Mouse (Mus musculus): Measurements from ENCODE around the gene Kif23. TPM values are rescaled to one million over a fixed set of nuclear protein-coding genes. Genes with fewer than 3 reads are reported as not detected.

Kif23 gene
- polyA plus RNA-seq, 1 experiment from 2014 or later, result 16.2 TPM

GRCm38 (mm10) chr9:61877373-61878112, 69.0 kb downstream of the Kif23 start:
- no peak overlapping the region for H3K4me3 ChIP-seq (ENCODE audit: low read depth, low read length)
- H3K27me3 ChIP-seq (replicated peaks; ENCODE audit: control insufficient read depth, insufficient read depth, low read length), result no peaks in the 10 kb centered on the region; the same call in 1 of the 2 replicates
- no peak overlapping the region for H3K9ac ChIP-seq (ENCODE audit: low read depth, low read length)
- 0 out of 2 replicates have a peak, but pooled peaks cover 3% of the 10 kb centered on the region for H3K4me1 ChIP-seq (replicated peaks; ENCODE audit: control insufficient read depth, insufficient read depth, low read length)
- H3K4me2 ChIP-seq (replicated peaks; ENCODE audit: low read depth), result no peak overlapping the region
- peak; percentile 24; the same call in 1 of the 2 replicates for TF ChIP-seq CTCF (IDR thresholded peaks at IDR 0.05; ENCODE audit: low read depth)
- ATAC-seq, result no peak
- no peaks in the 10 kb centered on the region for H3K36me3 ChIP-seq (ENCODE audit: control insufficient read depth, insufficient read depth)
- 44% methylated on average over 22 of the region's 22 CpGs for WGBS
- no peak overlapping the region for H3K27ac ChIP-seq (ENCODE audit: low read depth, low read length)
- H3K9me3 ChIP-seq (ENCODE audit: control insufficient read depth), result no peaks in the 10 kb centered on the region

- TF ChIP-seq CTCF (IDR thresholded peaks at IDR 0.05; ENCODE audit: low read depth), result no peak
- H3K4me2 ChIP-seq (replicated peaks; ENCODE audit: low read depth), result no peak overlapping the region
- H3K36me3 ChIP-seq (ENCODE audit: control insufficient read depth, insufficient read depth), result no peaks in the 10 kb centered on the region
- 27% methylated on average over 8 of the region's 8 CpGs for WGBS
- no peak overlapping the region for H3K4me3 ChIP-seq (ENCODE audit: low read depth, low read length)
- no peak for ATAC-seq
- no peaks in the 10 kb centered on the region; the same call in 1 of the 2 replicates for H3K27me3 ChIP-seq (replicated peaks; ENCODE audit: control insufficient read depth, insufficient read depth, low read length)
- no peak overlapping the region for H3K9ac ChIP-seq (ENCODE audit: low read depth, low read length)
- 0 out of 2 replicates have a peak, but pooled peaks cover 3% of the 10 kb centered on the region for H3K4me1 ChIP-seq (replicated peaks; ENCODE audit: control insufficient read depth, insufficient read depth, low read length)
- H3K9me3 ChIP-seq (ENCODE audit: control insufficient read depth), result no peaks in the 10 kb centered on the region
- H3K27ac ChIP-seq (ENCODE audit: low read depth, low read length), result no peak overlapping the region
Measured at GRCm38 (mm10) chr9:61873325-61873724, 73.2 kb downstream of the Kif23 start.

GRCm38 (mm10) chr9:61872246-61872941, 74.2 kb downstream of the Kif23 start:
- no peak for TF ChIP-seq CTCF (IDR thresholded peaks at IDR 0.05; ENCODE audit: low read depth)
- Histone ChIP-seq H3K4me3 (ENCODE audit: low read depth, low read length) (no peak overlapping the region), H3K4me2 (replicated peaks; ENCODE audit: low read depth) (no peak overlapping the region), H3K9ac (ENCODE audit: low read depth, low read length) (no peak overlapping the region), H3K4me1 (replicated peaks; ENCODE audit: control insufficient read depth, insufficient read depth, low read length) (no peaks in the 10 kb centered on the region), H3K27me3 (replicated peaks; ENCODE audit: control insufficient read depth, insufficient read depth, low read length) (no peaks in the 10 kb centered on the region), H3K36me3 (ENCODE audit: control insufficient read depth, insufficient read depth) (no peaks in the 10 kb centered on the region), H3K27ac (ENCODE audit: low read depth, low read length) (no peak overlapping the region), H3K9me3 (ENCODE audit: control insufficient read depth) (no peaks in the 10 kb centered on the region)
- ATAC-seq, result no peak
- WGBS, result 87% methylated on average over 8 of the region's 8 CpGs

- 89% methylated on average over 6 of the region's 6 CpGs for WGBS
- ATAC-seq, result no peak
- H3K4me1 ChIP-seq (replicated peaks; ENCODE audit: control insufficient read depth, insufficient read depth, low read length), result no peaks in the 10 kb centered on the region
Measured at GRCm38 (mm10) chr9:61871839-61872238, 74.7 kb downstream of the Kif23 start.

GRCm38 (mm10) chr9:61867659-61868058, 78.9 kb downstream of the Kif23 start:
- ATAC-seq, result no peak
- no peaks in the 10 kb centered on the region for H3K36me3 ChIP-seq (ENCODE audit: control insufficient read depth, insufficient read depth)
- 81% methylated on average over 11 of the region's 11 CpGs for WGBS

More at GRCm38 (mm10) chr9:61871839-61872238, 74.7 kb downstream of the Kif23 start:
- H3K27me3 ChIP-seq (replicated peaks; ENCODE audit: control insufficient read depth, insufficient read depth, low read length), result no peaks in the 10 kb centered on the region
- H3K4me2 ChIP-seq (replicated peaks; ENCODE audit: low read depth), result no peak overlapping the region
- no peaks in the 10 kb centered on the region for H3K9me3 ChIP-seq (ENCODE audit: control insufficient read depth)
- no peak for TF ChIP-seq CTCF (IDR thresholded peaks at IDR 0.05; ENCODE audit: low read depth)
- no peak overlapping the region for H3K9ac ChIP-seq (ENCODE audit: low read depth, low read length)
- no peaks in the 10 kb centered on the region for H3K36me3 ChIP-seq (ENCODE audit: control insufficient read depth, insufficient read depth)
- H3K27ac ChIP-seq (ENCODE audit: low read depth, low read length), result no peak overlapping the region
- no peak overlapping the region for H3K4me3 ChIP-seq (ENCODE audit: low read depth, low read length)

More at GRCm38 (mm10) chr9:61867659-61868058, 78.9 kb downstream of the Kif23 start:
- Histone ChIP-seq H3K4me2 (replicated peaks; ENCODE audit: low read depth) (no peak overlapping the region), H3K9me3 (ENCODE audit: control insufficient read depth) (no peaks in the 10 kb centered on the region), H3K27me3 (replicated peaks; ENCODE audit: control insufficient read depth, insufficient read depth, low read length) (no peaks in the 10 kb centered on the region), H3K4me3 (ENCODE audit: low read depth, low read length) (no peak overlapping the region), H3K9ac (ENCODE audit: low read depth, low read length) (no peak overlapping the region), H3K4me1 (replicated peaks; ENCODE audit: control insufficient read depth, insufficient read depth, low read length) (no peaks in the 10 kb centered on the region), H3K27ac (ENCODE audit: low read depth, low read length) (no peak overlapping the region)
- TF ChIP-seq CTCF (IDR thresholded peaks at IDR 0.05; ENCODE audit: low read depth), result no peak

Other genes starting within 250 kb of the Kif23 start
- 1,118 and 1,197 TPM in 2 replicates for gene Rplp1, start 32.2 kb downstream of the Kif23 start, polyA plus RNA-seq (2015; fragmentation: Nextera tagmentation; extraction: Ambion mirVana)
- gene Paqr5, start 80.1 kb upstream of the Kif23 start, polyA plus RNA-seq (2015; fragmentation: Nextera tagmentation; extraction: Ambion mirVana), result 2.1 and 5.1 TPM in 2 replicates
- 8.1 and 10.9 TPM in 2 replicates for gene Glce, start 175.9 kb upstream of the Kif23 start, polyA plus RNA-seq (2015; fragmentation: Nextera tagmentation; extraction: Ambion mirVana)

Data from intestine, postnatal 0 days (tissue).